Mouse (Mus musculus) myocyte (in vitro differentiated cells): ENCODE measurements around the gene Eps8. TPM values are rescaled to one million over a fixed set of nuclear protein-coding genes. Genes with fewer than 3 reads are reported as not detected.

Experiments used
- H3K27me3 ChIP-seq: one replicate; pipeline ENCODE4 v1.6.1; 2011; ENCODE audit not compliant: control insufficient read depth, insufficient read depth, insufficient read length
- H3K36me3 ChIP-seq: one replicate; pipeline ENCODE4 v1.6.1; 2011; ENCODE audit not compliant: control insufficient read depth, insufficient read depth
- H3K4me2 ChIP-seq: one replicate; pipeline ENCODE4 v1.6.1; 2011; ENCODE audit warnings: low read depth, control low read depth
- H3K4me3 ChIP-seq: one replicate; pipeline ENCODE4 v1.5.1; 2011; ENCODE audit warnings: mild to moderate bottlenecking, control low read depth, moderate library complexity
- H3K79me2 ChIP-seq: one replicate; pipeline ENCODE4 v1.6.1; 2011; ENCODE audit not compliant: control insufficient read depth, insufficient read depth
- H3ac ChIP-seq: one replicate; pipeline ENCODE4 v1.6.1; 2011; ENCODE audit not compliant: control insufficient read depth, insufficient read length
- CEBPB ChIP-seq: IDR thresholded peaks from 2 replicates; pipeline ENCODE4 v1.6.1; 2011; ENCODE audit warnings: mild to moderate bottlenecking, moderate library complexity; ENCODE audit not compliant: poor library complexity, insufficient read depth, severe bottlenecking
- E2F4 ChIP-seq: IDR thresholded peaks from one replicate; pipeline ENCODE4 v1.6.1; 2011; ENCODE audit warnings: mild to moderate bottlenecking, control low read depth, moderate library complexity; ENCODE audit not compliant: insufficient read depth
- MAX ChIP-seq: IDR thresholded peaks from one replicate; pipeline ENCODE4 v1.6.1; 2011; ENCODE audit warnings: low read depth, mild to moderate bottlenecking, control low read depth
- MYOD1 ChIP-seq, 3 experiments: IDR thresholded peaks; one replicate each; pipeline ENCODE4 v1.6.1; 2011; ENCODE audit warnings: control low read depth in 2 of 3, low read depth in 2 of 3, mild to moderate bottlenecking in 2 of 3, moderate library complexity in 1 of 3; ENCODE audit not compliant: insufficient read length in 2 of 3, control insufficient read depth in 1 of 3
- MYOG ChIP-seq, 3 experiments: IDR thresholded peaks; one replicate each; pipeline ENCODE4 v1.6.1; 2011; ENCODE audit warnings: control low read depth in 2 of 3, low read depth in 2 of 3, mild to moderate bottlenecking in 2 of 3; ENCODE audit not compliant: insufficient read length in 2 of 3, control insufficient read depth in 1 of 3, insufficient read depth in 1 of 3
- POLR2A ChIP-seq: IDR thresholded peaks from one replicate; pipeline ENCODE4 v1.6.1; 2011; ENCODE audit warnings: low read depth, mild to moderate bottlenecking, control low read depth, moderate library complexity; ENCODE audit not compliant: insufficient read length
- POLR2AphosphoS2 ChIP-seq: IDR thresholded peaks from one replicate; pipeline ENCODE4 v1.6.1; 2011; ENCODE audit warnings: low read depth, control low read depth; ENCODE audit not compliant: insufficient read length
- REST ChIP-seq: IDR thresholded peaks from one replicate; pipeline ENCODE4 v1.6.1; 2011; ENCODE audit warnings: mild to moderate bottlenecking, control low read depth, moderate library complexity; ENCODE audit not compliant: insufficient read depth, insufficient read length
- SRF ChIP-seq: IDR thresholded peaks from one replicate; pipeline ENCODE4 v1.6.1; 2011; ENCODE audit warnings: low read depth; ENCODE audit not compliant: control insufficient read depth, insufficient read length
- TCF12 ChIP-seq: IDR thresholded peaks from one replicate; pipeline ENCODE4 v1.6.1; 2011; ENCODE audit warnings: mild to moderate bottlenecking, control low read depth; ENCODE audit not compliant: poor library complexity, insufficient read depth, severe bottlenecking
- TCF3 ChIP-seq: IDR thresholded peaks from one replicate; pipeline ENCODE4 v1.6.1; 2011; ENCODE audit warnings: low read depth, control low read depth; ENCODE audit not compliant: insufficient read length
- USF1 ChIP-seq: IDR thresholded peaks from one replicate; pipeline ENCODE4 v1.6.1; 2011; ENCODE audit warnings: low read depth, mild to moderate bottlenecking, control low read depth, moderate library complexity
- polyA plus RNA-seq: library from polyadenylated mRNA; unstranded; fragments of >200 nt; fragmentation: generic; extraction: Trizol; gene quantifications from one replicate; pipeline ENCODE4 v1.2.1, GENCODE M21; 2012; ENCODE audit warnings: missing spikeins

Gene Eps8
- polyA plus RNA-seq, 1 experiment: 12.4 TPM

DNA sequence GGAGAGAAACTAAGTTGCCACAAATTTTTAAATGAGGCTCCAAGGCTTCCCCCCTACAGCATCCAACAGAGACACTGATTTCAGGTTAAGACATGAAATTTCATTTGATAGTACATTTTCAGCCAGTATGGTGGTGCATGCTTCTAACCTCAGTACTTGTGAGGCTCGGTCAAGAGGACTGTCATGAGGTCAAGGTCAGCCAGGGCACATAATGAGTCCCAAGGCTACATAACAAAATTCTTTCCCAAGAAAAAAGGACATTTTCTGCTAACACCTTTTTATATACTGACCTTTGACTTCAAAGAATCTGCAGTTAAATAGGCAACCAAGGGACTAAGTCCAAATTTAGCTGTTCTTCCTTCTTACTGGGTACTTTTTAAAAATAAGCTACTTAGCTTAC, 181.2 kb downstream of the Eps8 start:
- Histone ChIP-seq H3K4me3 (no peak overlapping the region), H3K36me3 (peaks cover 14% of the 10 kb centered on the region), H3K4me2 (no peak overlapping the region), H3K79me2 (no peaks in the 10 kb centered on the region), H3K27me3 (no peaks in the 10 kb centered on the region), H3ac (no peak overlapping the region)
- no peak for TF ChIP-seq TCF12
- TF ChIP-seq REST: no peak
- TF ChIP-seq CEBPB: no peak
- TF ChIP-seq USF1: no peak

DNA sequence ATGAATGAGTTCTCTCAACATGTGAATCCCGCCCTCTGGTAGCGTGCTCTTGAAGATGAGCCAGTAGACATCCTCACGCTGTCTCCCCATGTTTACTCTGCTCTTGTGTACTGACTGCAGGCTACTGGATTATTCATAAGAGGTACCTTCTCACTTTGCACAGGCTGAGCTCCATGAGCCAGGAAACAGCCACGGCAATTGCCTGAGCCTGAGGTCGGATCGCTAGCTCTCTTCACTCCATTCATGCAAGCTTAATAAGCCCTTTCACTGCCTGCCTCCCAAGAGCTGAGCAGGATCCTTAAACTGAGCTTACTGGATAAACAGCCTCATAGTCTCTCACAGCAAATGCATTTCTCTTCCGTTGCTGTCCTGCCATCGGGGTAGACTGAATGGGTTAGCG, 182.5 kb downstream of the Eps8 start:
- Histone ChIP-seq H3K4me3 (no peak overlapping the region), H3K36me3 (peaks cover 6% of the 10 kb centered on the region), H3ac (no peak overlapping the region), H3K4me2 (no peak overlapping the region), H3K79me2 (no peaks in the 10 kb centered on the region), H3K27me3 (no peaks in the 10 kb centered on the region)
- TF ChIP-seq MYOD1 (IDR thresholded peaks at IDR 0.05; ENCODE audit: control insufficient read depth in 1 of 3, insufficient read length in 2 of 3, low read depth in 2 of 3) (no peak), SRF (no peak), TCF12 (no peak), TCF3 (no peak), CEBPB (no peak), E2F4 (no peak), POLR2AphosphoS2 (no peak), USF1 (no peak), MAX (no peak), REST (no peak), POLR2A (no peak), MYOG (IDR thresholded peaks at IDR 0.05; ENCODE audit: control insufficient read depth in 1 of 3, insufficient read depth in 1 of 3, insufficient read length in 2 of 3, low read depth in 2 of 3) (no peak)

GRCm38 (mm10) chr6:137470901-137471598, 183.6 kb downstream of the Eps8 start:
- Histone ChIP-seq H3ac (no peak overlapping the region), H3K79me2 (no peaks in the 10 kb centered on the region), H3K4me2 (peak overlapping the region; percentile 1), H3K27me3 (no peaks in the 10 kb centered on the region), H3K36me3 (no peaks in the 10 kb centered on the region), H3K4me3 (no peak overlapping the region)
- TF ChIP-seq SRF: peak; percentile 76
- TF ChIP-seq MYOG (IDR thresholded peaks at IDR 0.05; ENCODE audit: control insufficient read depth in 1 of 3, insufficient read depth in 1 of 3, insufficient read length in 2 of 3, low read depth in 2 of 3): no peak

DNA sequence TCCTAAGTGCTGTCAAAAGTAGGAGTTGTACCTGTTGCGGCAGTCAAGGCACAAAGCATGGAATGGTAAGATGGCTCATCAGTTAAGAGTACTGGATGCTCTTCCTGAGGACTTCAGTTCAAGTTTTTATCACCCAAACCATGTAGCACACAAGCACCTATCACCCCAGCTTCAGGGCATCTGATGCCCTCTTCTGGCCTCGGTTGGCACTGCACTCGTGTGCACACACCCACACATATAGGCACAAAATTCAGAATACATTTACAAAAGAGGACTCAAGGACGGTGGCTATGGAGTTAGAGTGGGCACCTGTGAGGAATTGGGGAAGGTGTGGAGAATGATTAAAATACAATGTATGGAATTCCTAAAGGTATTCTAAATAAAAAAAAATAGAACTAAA, 185.1 kb downstream of the Eps8 start:
- no peak for TF ChIP-seq POLR2AphosphoS2
- no peak for TF ChIP-seq SRF
- no peak for TF ChIP-seq MYOD1 (IDR thresholded peaks at IDR 0.05; ENCODE audit: control insufficient read depth in 1 of 3, insufficient read length in 2 of 3, low read depth in 2 of 3)
- no peak for TF ChIP-seq TCF12
- no peaks in the 10 kb centered on the region for H3K27me3 ChIP-seq
- H3K36me3 ChIP-seq: no peaks in the 10 kb centered on the region
- H3K79me2 ChIP-seq: no peaks in the 10 kb centered on the region
- H3K4me2 ChIP-seq: no peak overlapping the region
- no peak overlapping the region for H3ac ChIP-seq
- no peak overlapping the region for H3K4me3 ChIP-seq

GRCm38 (mm10) chr6:137467696-137468095, 187.0 kb downstream of the Eps8 start:
- H3K27me3 ChIP-seq: no peaks in the 10 kb centered on the region
- no peak overlapping the region for H3K4me2 ChIP-seq
- H3K4me3 ChIP-seq: no peak overlapping the region
- no peaks in the 10 kb centered on the region for H3K36me3 ChIP-seq
- no peak for TF ChIP-seq USF1
- no peak for TF ChIP-seq POLR2AphosphoS2
- TF ChIP-seq POLR2A: no peak
- no peak for TF ChIP-seq TCF12
- no peak for TF ChIP-seq SRF
- no peak for TF ChIP-seq CEBPB
- TF ChIP-seq MYOG (IDR thresholded peaks at IDR 0.05; ENCODE audit: control insufficient read depth in 1 of 3, insufficient read depth in 1 of 3, insufficient read length in 2 of 3, low read depth in 2 of 3): no peak
- TF ChIP-seq MYOD1 (IDR thresholded peaks at IDR 0.05; ENCODE audit: control insufficient read depth in 1 of 3, insufficient read length in 2 of 3, low read depth in 2 of 3): no peak
- TF ChIP-seq TCF3: no peak
- no peak for TF ChIP-seq REST
- TF ChIP-seq E2F4: no peak
- no peak for TF ChIP-seq MAX
- no peaks in the 10 kb centered on the region for H3K79me2 ChIP-seq
- H3ac ChIP-seq: no peak overlapping the region
